Mouse (Mus musculus): ENCODE data around the gene Zfp606.

DNA sequence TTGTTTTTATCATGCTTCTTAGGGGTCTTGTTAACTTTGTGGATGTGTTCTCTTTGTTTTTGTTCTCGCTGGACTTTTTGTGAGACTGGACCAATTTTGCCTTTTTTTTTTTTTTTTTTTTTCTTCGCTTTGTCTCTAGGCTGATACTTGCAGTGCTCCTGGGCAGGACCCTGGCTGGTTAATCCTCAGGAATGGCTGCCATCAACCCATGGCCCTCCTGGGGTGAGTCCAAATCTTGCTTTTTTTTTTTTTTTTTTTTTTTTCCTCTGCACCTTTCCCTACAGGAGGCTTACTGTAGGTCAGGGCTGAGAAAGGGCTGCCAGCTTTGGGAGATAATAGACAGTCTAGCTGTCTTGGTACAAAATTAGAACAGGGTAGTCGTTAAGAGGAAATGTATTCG lies 1.4 kb downstream of the Zfp606 start:
- TF ChIP-seq CTCF (IDR thresholded peaks at IDR 0.05; ENCODE audit: extremely low read depth, insufficient read depth, insufficient read length, insufficient replicate concordance) (no peak), POLR2A (IDR thresholded peaks at IDR 0.05; ENCODE audit: low read depth, low read length) (no peak)
